Mouse (Mus musculus) left cerebral cortex, adult 18-20 months (tissue): ENCODE data around the gene Fut11. TPM values are rescaled to one million over a fixed set of nuclear protein-coding genes. Genes with fewer than 3 reads are reported as not detected.

ENCODE experiments used
- DNase-seq, 2 experiments: peaks; one replicate each; pipeline ENCODE4 v3.0.0; 2021 to 2022; ENCODE audit warnings: low spot score in 2 of 2, mixed read lengths in 1 of 2
- total RNA-seq, 2 experiments: library from RNA; stranded (reverse); gene quantifications; 2 replicates each; pipeline ENCODE4 v1.2.3; 2021

Gene Fut11
- total RNA-seq, 2 experiments from 2014 or later = 17.2 to 18.0 TPM

GRCm38 (mm10) chr14:20708239-20708638 lies 13.5 kb downstream of the Fut11 start:
- DNase-seq = no peak

- no peak for DNase-seq
These were observed 19.1 kb downstream of the Fut11 start for GRCm38 (mm10) chr14:20713832-20714231.

- no peak for DNase-seq
These were observed 23.7 kb downstream of the Fut11 start for GRCm38 (mm10) chr14:20718443-20718842.

GRCm38 (mm10) chr14:20719767-20720166 lies 25.0 kb downstream of the Fut11 start:
- no peak for DNase-seq

GRCm38 (mm10) chr14:20721371-20721770 lies 26.6 kb downstream of the Fut11 start:
- no peak for DNase-seq

- no peak for DNase-seq
These were observed 28.2 kb downstream of the Fut11 start for GRCm38 (mm10) chr14:20723006-20723405.

- DNase-seq = peak; percentile 76 to 79
These were observed 29.3 kb downstream of the Fut11 start for GRCm38 (mm10) chr14:20724043-20724442.

- no peak for DNase-seq
These were observed 31.0 kb downstream of the Fut11 start for GRCm38 (mm10) chr14:20725660-20726339.

- DNase-seq = no peak
These were observed 35.1 kb downstream of the Fut11 start for GRCm38 (mm10) chr14:20729871-20730270.

GRCm38 (mm10) chr14:20730853-20731602 lies 36.3 kb downstream of the Fut11 start:
- DNase-seq = no peak

- no peak for DNase-seq
These were observed 38.5 kb downstream of the Fut11 start for GRCm38 (mm10) chr14:20733041-20733951.

- peak; percentile 74 to 84 for DNase-seq
These were observed 39.4 kb downstream of the Fut11 start, which contains the start of gene Ndst2 for GRCm38 (mm10) chr14:20733952-20734774. Gene Ndst2 (minus strand): TSS chr14:20734562.

- DNase-seq = no peak
These were observed 40.3 kb downstream of the Fut11 start for GRCm38 (mm10) chr14:20735052-20735451.

GRCm38 (mm10) chr14:20735892-20736390 lies 41.2 kb downstream of the Fut11 start:
- DNase-seq = no peak

GRCm38 (mm10) chr14:20737306-20737705 lies 42.5 kb downstream of the Fut11 start:
- peak in 1 of 2 experiments; percentile 56 for DNase-seq

GRCm38 (mm10) chr14:20738511-20738910 lies 43.7 kb downstream of the Fut11 start:
- DNase-seq = no peak

GRCm38 (mm10) chr14:20741301-20741700 lies 46.5 kb downstream of the Fut11 start:
- no peak for DNase-seq

- no peak for DNase-seq
These were observed 48.8 kb downstream of the Fut11 start for GRCm38 (mm10) chr14:20743614-20744013.

GRCm38 (mm10) chr14:20746935-20747334 lies 52.2 kb downstream of the Fut11 start:
- DNase-seq = no peak

- no peak for DNase-seq
These were observed 53.6 kb downstream of the Fut11 start for GRCm38 (mm10) chr14:20748388-20748787.
